ENCODE assay signal across 13 mouse cellular contexts in genomic region chr11:93577441-93577840, GRCm38 (mm10).
DNase-seq lines count a peak whose midpoint lies in the region; ATAC-seq and TF ChIP-seq lines count a peak whose summit lies in the region.
"Had no signal": no experiment of that assay in that cellular context is flagged by ENCODE, and none has a peak within 500 bp of the region (broad histone marks: within the 10 kb centered on the region; RNA-seq: fewer than 3 reads in every experiment).

No protein-coding gene starts in this region.

- no peak for ATAC-seq in megakaryocyte, adult 5-6 weeks (ENCODE audit: poor library complexity, severe bottlenecking)
- no peak for ATAC-seq in midbrain, postnatal 0 days (ENCODE audit: low FRiP score)

- TF ChIP-seq POLR2A in cerebellum, adult 2 months (IDR thresholded peaks at IDR 0.05; ENCODE audit: borderline replicate concordance, insufficient read depth, low read length) = no peak

- 15% methylated on average over 2 of the region's 2 CpGs for WGBS in cerebellum, adult 2 months
- 87% methylated on average over 2 of the region's 2 CpGs for WGBS in midbrain, postnatal 0 days
- WGBS in limb, embryonic 10.5 days = 81% methylated on average over 2 of the region's 2 CpGs

- H3K36me3 ChIP-seq in midbrain, postnatal 0 days (ENCODE audit: insufficient read depth, low read length) = no peaks in the 10 kb centered on the region
- H3K36me3 ChIP-seq in limb, embryonic 10.5 days = no peaks in the 10 kb centered on the region
- H3K36me3 ChIP-seq: heart, embryonic 15.5 days had no signal

- intact Hi-C loops in left cerebral cortex, postnatal 25 days (cut with DNase I) = no loop called here

- H3K27me3 ChIP-seq in cerebellum, adult 2 months (ENCODE audit: control insufficient read depth, insufficient read depth, low read length) = no peaks in the 10 kb centered on the region
- H3K27me3 ChIP-seq in midbrain, postnatal 0 days (ENCODE audit: insufficient read depth, low read length) = no peaks in the 10 kb centered on the region
- no peaks in the 10 kb centered on the region for H3K27me3 ChIP-seq in limb, embryonic 10.5 days (ENCODE audit: low read depth, poor library complexity, severe bottlenecking)
- H3K27me3 ChIP-seq: heart, embryonic 15.5 days had no signal

- H3K4me2 ChIP-seq in midbrain, postnatal 0 days (ENCODE audit: low read depth, low read length, poor library complexity, severe bottlenecking) = no peak overlapping the region
- H3K4me2 ChIP-seq: heart, embryonic 15.5 days; lung, embryonic 14.5 days had no signal

- no peak overlapping the region for H3K9ac ChIP-seq in midbrain, postnatal 0 days (replicated peaks; ENCODE audit: low read length, poor library complexity, severe bottlenecking)
- H3K9ac ChIP-seq: heart, embryonic 15.5 days; lung, embryonic 14.5 days had no signal

- DNase-seq in layer of hippocampus, adult 11-12 months (ENCODE audit: low spot score) = peak; percentile 67
- DNase-seq in layer of hippocampus, postnatal 25 days (ENCODE audit: extremely low spot score in 1 of 2, low spot score in 1 of 2) = no peak
- DNase-seq in cerebellum, adult 2 months = peak; percentile 49 to 64
- DNase-seq in frontal cortex, adult 2 months (ENCODE audit: extremely low spot score in 1 of 2, low spot score in 1 of 2) = peak; percentile 56 to 62
- peak; percentile 36 to 84 for DNase-seq in left cerebral cortex, postnatal 25 days (ENCODE audit: low spot score in 2 of 2)
- DNase-seq in midbrain, postnatal 0 days (ENCODE audit: low spot score) = no peak
- DNase-seq in limb, embryonic 10.5 days (ENCODE audit: low spot score) = no peak
- DNase-seq: adrenal gland, postnatal 25 days; heart, adult 11 months; kidney, postnatal 36 days; lung, embryonic 14.5 days had no signal

- H3K27ac ChIP-seq in cerebellum, adult 2 months (ENCODE audit: insufficient read depth, low read length) = peak overlapping the region; percentile 55; the same call in 1 of the 2 replicates
- H3K27ac ChIP-seq in midbrain, postnatal 0 days (ENCODE audit: low read depth, low read length) = no peak overlapping the region
- H3K27ac ChIP-seq in limb, embryonic 10.5 days = no peak overlapping the region
- H3K27ac ChIP-seq: heart, embryonic 15.5 days had no signal

- no peak for TF ChIP-seq CTCF in cerebellum, adult 2 months (IDR thresholded peaks at IDR 0.05; ENCODE audit: borderline replicate concordance, insufficient read depth, low read depth, low read length)
- TF ChIP-seq CTCF in midbrain, postnatal 0 days (IDR thresholded peaks at IDR 0.05) = no peak

- no peaks in the 10 kb centered on the region for H3K9me3 ChIP-seq in midbrain, postnatal 0 days (ENCODE audit: low read length)
- no peaks in the 10 kb centered on the region for H3K9me3 ChIP-seq in limb, embryonic 10.5 days (replicated peaks)
- H3K9me3 ChIP-seq: heart, embryonic 15.5 days had no signal

- H3K4me3 ChIP-seq in cerebellum, adult 2 months (replicated peaks; ENCODE audit: insufficient read depth, low read depth, low read length) = no peak overlapping the region
- no peak overlapping the region for H3K4me3 ChIP-seq in midbrain, postnatal 0 days (ENCODE audit: low read depth, low read length)
- H3K4me3 ChIP-seq in limb, embryonic 10.5 days = no peak overlapping the region
- H3K4me3 ChIP-seq: heart, embryonic 15.5 days had no signal

- H3K4me1 ChIP-seq in cerebellum, adult 2 months (ENCODE audit: control insufficient read depth, insufficient read depth, low read length) = peaks cover 15% of the 10 kb centered on the region
- H3K4me1 ChIP-seq in midbrain, postnatal 0 days (ENCODE audit: insufficient read depth, low read length) = no peaks in the 10 kb centered on the region
- peaks cover 8% of the 10 kb centered on the region; the same call in 1 of the 2 replicates for H3K4me1 ChIP-seq in limb, embryonic 10.5 days

Comparison
In these comparisons a context has a peak if more than half of its experiments do, and no peak if none do; other contexts are left out.
1. DNase-seq: peak in layer of hippocampus, adult 11-12 months (single experiment), cerebellum, adult 2 months (2 of 2), frontal cortex, adult 2 months (2 of 2) and left cerebral cortex, postnatal 25 days (2 of 2); none in layer of hippocampus, postnatal 25 days (0 of 2), midbrain, postnatal 0 days (single experiment) and limb, embryonic 10.5 days (single experiment).